Mouse (Mus musculus) CD4-positive helper T cell, adult 2 months (primary cell): ENCODE measurements around the gene Plcxd1.
A peak's percentile ranks its signal among the peaks of the same experiment; 100 is the strongest.
"Not testable (repeated sequence)": the region's sequence is repeated elsewhere in the genome, so short reads cannot be mapped to it uniquely, and the experiment has no call there.

Experiments
- DNase-seq: peaks from one replicate; pipeline ENCODE4 v3.0.0-alpha.2; 2012; ENCODE audit warnings: low read depth, missing footprints, low spot score

Gene Plcxd1

DNA sequence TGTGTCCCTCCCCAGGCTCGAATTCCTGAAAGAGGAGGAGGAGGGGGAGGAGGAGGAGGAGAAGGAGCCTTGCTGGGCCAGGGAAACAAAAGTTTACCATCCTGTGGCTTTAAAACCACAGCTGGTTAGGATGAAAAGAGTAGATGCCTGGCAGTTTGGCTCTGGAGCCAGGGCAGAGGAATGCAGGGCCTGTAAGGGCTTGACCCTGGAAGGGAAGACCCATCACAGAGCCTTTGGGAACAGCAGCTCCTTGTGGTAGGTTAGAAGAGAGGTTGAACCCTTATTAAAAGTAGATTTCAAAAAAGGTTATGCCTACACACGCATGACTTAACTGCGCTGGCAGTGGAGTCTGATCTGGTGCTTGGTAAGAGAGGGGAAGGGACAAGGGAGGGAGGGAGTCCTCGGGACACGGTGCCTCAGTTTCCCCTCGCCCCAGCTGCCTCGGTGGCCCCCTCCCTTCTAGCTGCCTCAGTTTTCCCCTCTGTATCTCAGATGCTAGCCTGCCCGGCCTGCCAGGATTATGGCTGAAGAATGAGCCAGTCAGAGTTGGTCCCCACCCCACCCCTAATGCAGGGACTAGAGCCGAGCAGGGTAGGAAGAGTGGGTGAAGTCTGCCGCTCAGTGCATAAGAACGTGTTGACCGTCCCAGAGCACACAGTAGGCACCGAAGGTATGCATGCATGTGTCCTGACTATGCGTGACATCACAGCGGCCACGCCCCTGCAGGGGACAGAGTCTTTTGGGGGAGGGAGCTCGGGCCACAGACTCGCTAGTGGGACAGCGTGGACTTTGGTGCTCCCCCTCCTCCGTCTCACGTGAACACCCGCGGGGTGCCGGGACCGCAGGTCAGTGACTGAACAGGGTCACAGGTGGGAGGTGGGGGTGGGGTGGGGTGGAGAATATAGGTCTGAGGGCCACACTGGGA, at the start of gene Plcxd1:
Gene Plcxd1 (plus strand): TSS at position 314 of the 925 bp plus-strand sequence.
- no peak for DNase-seq

GRCm38 (mm10) chr5:110057637-110058408, 41.9 kb upstream of the Plcxd1 start:
- peak; percentile 87 for DNase-seq

DNA sequence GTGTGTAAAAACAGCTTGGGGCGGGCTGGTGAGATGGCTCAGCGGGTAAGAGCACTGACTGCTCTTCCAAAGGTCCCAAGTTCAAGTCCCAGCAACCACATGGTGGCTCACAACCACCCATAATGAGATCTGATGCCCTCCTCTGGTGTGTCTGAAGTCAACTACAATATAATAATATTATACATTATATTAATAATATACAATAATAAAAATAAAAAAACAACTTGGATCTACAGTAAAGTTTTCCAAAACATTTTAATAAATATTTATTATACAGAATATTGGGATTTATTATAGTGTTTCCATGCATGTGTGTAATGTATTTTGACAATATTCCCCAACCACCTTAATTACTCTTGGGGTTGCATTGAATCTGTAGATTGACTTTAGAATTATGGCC, 27.4 kb upstream of the Plcxd1 start, which contains the start of gene Gm17655:
Gene Gm17655 (minus strand): TSS at position 101 of the 400 bp plus-strand sequence.
- not testable (repeated sequence) for DNase-seq

GRCm38 (mm10) chr5:110082961-110083360, 16.8 kb upstream of the Plcxd1 start:
- no peak for DNase-seq

DNA sequence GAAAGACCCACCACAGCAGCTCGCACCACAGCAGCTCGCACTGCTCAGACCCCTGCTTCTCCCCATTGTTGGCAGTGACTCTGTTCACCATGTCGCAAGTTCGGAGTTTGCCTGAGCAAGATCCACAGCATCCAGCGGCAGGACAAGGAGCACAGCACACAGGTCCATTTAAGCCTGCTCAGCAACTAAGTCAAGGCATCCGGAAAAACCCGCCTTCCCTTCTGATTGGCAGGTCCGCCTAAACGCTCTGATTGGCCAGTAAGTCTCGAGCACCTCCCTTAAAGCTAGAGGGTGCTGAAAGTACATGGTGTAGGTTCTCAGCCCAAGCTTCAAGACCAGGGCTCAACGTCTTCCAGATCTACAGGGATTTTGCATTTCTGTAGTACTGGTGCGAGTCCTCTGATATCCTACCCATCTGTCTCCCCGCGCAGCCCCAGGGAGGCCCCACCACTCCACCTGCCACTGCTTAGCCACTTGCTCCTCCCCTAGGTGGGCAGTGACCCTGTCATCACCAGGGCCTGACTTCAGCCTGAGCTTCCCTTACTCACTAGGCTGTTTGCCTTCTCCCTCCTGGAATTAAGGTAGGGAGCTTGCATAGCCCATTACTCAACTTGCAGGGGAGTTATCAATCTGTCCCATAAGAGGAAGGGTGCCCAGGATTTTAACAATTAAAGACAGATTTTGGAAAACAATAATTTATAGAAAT, 13.5 kb upstream of the Plcxd1 start:
- DNase-seq = no peak

- DNase-seq = no peak
Measured at GRCm38 (mm10) chr5:110091546-110091945, 8.2 kb upstream of the Plcxd1 start.

- peak; percentile 91 for DNase-seq
Measured at GRCm38 (mm10) chr5:110094030-110094846, 5.5 kb upstream of the Plcxd1 start, which contains the start of gene Gm35315. Gene Gm35315 (minus strand): TSS chr5:110094420.

DNA sequence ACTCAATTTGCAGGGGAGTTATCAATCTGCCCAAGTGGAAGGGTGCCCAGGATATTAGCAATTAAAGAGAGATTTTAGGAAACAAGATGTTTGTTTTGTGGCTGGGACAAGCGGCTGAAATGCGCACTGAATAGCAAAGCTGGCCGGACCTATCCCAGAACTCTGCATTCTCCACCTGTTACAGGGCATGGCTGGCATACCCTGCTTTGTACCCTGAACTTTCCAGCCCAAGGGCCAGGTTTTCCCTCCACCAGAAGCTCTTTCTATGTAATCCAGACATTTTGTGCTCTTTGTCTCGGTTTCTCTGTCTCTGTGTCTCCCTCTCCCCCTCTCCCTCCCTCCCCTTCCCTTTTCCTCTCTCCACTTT, 4.9 kb upstream of the Plcxd1 start:
- no peak for DNase-seq

DNA sequence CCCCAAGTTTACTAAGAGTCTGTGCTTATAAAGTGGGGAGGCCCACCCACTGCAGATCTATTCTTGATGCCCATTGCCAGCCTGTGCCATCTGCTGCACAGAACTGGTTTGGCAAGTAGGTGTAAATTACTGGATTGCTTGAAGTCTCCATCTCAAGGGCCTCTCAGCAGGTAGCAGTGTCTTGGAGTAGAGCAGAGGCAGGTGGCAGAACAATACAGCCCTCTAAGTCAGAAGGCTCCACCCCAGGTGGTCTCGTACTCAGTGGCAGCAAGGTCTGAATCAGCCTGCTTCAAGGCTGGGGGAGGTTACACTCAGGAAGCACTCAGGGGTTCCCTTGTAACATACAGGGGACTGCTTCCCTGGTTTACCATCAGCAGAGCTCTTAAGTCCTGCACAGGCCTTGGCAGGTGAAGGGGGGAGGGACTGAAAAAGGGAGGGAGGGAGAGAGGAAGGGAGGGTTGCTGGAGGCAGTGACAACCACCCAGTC, 735 bp upstream of the Plcxd1 start:
- no peak for DNase-seq

DNA sequence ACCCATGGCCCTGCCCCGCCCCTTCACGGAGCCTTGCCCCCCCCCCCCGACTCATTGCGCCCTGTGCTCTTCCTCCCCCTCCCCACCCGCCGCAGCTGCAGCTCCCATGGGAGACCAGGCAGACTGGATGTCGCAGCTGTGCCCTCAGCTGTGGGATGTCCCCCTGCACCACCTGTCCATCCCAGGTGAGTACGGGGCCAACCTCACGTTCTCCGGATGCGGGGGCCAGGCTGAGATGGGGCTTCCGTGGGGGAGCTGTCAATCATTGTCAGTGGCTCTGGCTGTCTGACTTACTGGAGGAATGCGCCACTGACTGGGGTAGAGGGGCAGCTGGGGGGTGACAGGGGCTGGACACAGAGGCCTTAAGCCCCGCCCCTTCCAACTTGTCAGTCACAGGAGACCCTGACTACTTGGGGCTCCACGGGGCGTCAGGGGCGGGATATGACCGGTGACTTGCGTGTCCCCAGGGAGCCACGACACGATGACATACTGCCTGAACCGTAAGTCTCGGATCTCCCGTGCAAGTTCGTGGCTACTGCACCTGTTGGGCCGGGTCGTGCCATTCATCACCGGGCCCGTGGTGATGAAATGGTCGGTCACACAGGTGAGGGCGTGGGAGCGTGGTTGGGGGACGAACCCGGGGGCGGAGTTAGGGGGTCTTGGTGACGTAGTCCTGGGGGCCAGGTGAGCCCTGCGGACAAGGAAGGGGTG, 1.3 kb downstream of the Plcxd1 start:
- peak; percentile 57 for DNase-seq

- DNase-seq = peak; percentile 65
Measured at GRCm38 (mm10) chr5:110101716-110102347, 2.1 kb downstream of the Plcxd1 start.

DNA sequence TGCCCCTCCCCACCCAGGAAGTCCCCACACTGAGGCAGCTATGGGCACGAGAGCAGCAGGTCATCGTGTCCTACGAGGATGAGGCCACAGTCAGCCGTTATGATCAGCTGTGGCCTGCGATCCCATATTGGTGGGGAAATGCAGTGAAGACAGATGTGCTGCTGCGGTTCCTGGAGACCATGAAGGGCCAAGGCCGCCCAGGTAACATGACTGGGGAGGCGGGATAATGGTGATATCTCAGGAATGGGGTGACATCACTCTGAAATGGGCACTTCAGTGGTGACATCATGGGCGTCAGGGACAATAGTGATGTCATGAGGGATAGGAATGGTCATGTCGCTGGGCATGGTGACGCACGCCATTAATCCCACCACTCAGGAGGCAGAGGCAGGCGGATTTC, 2.7 kb downstream of the Plcxd1 start:
- no peak for DNase-seq

DNA sequence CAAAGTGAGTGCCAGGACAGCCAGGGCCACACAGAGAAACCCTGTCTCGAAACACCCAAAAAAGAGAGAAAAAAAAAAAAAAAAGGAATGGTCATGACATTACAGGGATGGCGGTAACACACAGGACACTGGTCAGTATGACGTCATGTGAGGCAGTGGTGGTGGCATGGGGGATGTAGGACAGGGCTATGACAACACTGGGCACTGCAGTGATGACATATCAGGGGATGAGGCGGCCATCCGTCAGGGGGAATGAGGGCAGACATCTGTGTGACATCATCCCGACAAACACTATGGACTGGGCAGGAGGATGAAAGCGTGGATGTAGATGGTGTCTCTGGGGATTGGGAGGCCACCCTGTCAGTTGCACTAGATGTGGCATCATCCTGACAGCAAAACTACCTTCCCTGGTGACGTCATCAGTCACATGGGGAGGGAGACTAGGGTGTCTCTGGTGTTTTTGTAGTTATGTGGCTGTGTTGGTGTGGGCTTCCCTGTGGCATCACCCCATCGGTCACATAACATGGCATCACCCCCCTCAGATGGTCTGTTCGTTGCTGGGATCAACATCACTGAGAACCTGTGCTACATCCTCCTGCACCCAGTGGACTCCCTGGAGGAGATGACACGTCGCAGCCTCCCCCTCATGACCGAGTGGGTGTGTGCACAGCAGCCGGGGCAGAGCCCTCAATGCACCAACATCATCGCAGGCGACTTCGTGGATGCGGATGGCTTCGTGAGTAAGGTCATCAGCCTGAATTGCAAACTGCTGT, 3.3 kb downstream of the Plcxd1 start:
- DNase-seq = no peak

GRCm38 (mm10) chr5:110103901-110104615, 4.3 kb downstream of the Plcxd1 start:
- DNase-seq = no peak

DNA sequence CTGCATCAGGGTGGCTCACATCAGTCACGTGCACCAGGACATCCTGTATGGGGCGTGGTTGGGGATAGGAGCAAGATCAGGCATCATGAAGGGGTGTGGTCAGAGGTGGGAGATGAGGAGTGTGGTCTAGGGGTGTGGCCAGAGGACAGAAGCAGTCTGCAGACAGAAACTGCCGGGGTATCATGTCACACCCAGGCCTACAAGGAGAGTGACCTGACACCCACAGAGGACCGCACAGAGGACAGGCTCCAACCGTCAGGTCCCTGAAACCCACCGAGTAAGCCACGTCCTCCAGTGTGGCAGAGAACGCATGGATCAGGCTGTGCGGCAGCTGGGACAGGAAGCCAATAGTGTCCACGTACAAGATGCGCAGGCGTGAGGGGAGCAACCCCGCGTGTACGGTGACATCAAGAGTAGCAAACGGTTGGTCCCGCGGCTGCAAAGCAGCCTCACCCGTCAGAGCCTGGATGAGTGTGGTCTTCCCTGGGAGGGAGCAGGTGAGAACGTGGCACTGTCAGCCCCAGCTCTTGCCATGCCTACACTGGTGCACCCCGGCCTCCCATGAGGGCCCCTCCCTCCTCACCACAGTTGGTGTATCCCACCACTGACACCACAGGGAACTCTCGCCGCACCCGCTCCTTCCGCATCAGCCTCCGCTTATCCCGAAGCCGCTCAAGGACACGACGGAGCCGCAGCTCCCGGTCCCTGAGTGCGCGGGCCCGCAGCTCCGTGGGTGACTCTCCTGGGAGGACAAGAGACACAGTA, 5.0 kb downstream of the Plcxd1 start:
- DNase-seq = no peak

DNA sequence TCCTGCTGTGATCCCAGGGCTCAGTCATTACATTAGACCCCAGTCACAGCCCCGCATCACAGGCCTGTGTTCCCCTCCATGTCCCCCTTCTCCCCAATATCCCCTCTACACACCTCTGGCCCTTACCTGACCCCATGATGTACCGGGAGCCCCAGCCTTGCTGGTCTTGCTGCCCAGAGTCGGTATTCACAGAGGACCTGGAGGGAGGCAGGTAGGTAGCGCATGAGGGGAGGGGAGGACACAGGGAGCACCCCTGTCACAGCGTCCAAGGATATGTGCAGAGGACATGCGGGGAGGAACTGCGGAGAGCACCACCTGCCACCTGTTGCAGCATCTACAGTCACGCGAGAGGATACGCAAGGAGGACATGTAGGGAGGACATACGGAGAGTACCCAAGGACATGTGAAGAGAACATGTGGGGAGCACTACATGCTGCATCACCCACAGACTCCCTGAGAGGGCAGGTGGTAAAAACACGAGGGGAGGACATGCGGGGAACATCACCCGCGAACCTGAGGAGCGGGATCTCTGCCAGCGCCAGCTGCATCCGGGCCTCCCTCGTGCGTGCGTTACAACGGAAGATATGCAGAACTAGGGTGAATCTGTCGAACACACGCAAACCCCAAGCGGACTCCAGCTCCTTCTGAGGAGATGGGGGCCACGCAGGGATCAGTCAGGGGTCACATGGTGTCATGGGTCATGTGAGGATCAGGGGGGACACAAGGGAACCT, 6.5 kb downstream of the Plcxd1 start:
- peak; percentile 23 for DNase-seq
